Mouse (Mus musculus) cerebellum, adult 2 months (tissue): ENCODE results near the gene Rasd1. TPM values are rescaled to one million over a fixed set of nuclear protein-coding genes. Genes with fewer than 3 reads are reported as not detected.
A peak's percentile ranks its signal among the peaks of the same experiment; 100 is the strongest.
"Not testable (repeated sequence)": the region's sequence is repeated elsewhere in the genome, so short reads cannot be mapped to it uniquely, and the experiment has no call there.

Experiments used
- DNase-seq, 2 experiments: peaks; one replicate each; pipeline ENCODE4 v3.0.0; 2021
- H3K27ac ChIP-seq: fragments of 200-500 bp; 2 replicates; pipeline ENCODE4 v1.5.1; 2012; ENCODE audit warnings: low read length, control low read depth, inconsistent platforms; ENCODE audit not compliant: insufficient read depth
- H3K27me3 ChIP-seq: fragments of 200-500 bp; 2 replicates; pipeline ENCODE4 v1.6.1; 2012; ENCODE audit warnings: inconsistent platforms, mild to moderate bottlenecking, low read length, moderate library complexity; ENCODE audit not compliant: control insufficient read depth, insufficient read depth
- H3K4me1 ChIP-seq: fragments of 200-500 bp; 2 replicates; pipeline ENCODE4 v1.6.1; 2011; ENCODE audit warnings: low read length; ENCODE audit not compliant: control insufficient read depth, insufficient read depth
- H3K4me3 ChIP-seq: fragments of 200-500 bp; replicated peaks from 2 replicates; pipeline ENCODE3; 2011; ENCODE audit warnings: mild to moderate bottlenecking, low read depth, low read length, control low read depth; ENCODE audit not compliant: insufficient read depth
- CTCF ChIP-seq: fragments of 200-500 bp; IDR thresholded peaks from 2 replicates; pipeline ENCODE4 v1.5.1; 2011; ENCODE audit warnings: low read depth, mild to moderate bottlenecking, control low read depth, low read length, moderate library complexity, borderline replicate concordance; ENCODE audit not compliant: insufficient read depth
- POLR2A ChIP-seq: fragments of 200-500 bp; IDR thresholded peaks from 2 replicates; pipeline ENCODE4 v1.6.1; 2011; ENCODE audit warnings: low read length, control low read depth, borderline replicate concordance; ENCODE audit not compliant: insufficient read depth
- WGBS: fragments of 180-500 bp; shearing (Covaris S2); methylation state at CpG from one replicate; pipeline ENCODE4 v1.1.7; 2018; 5-methylcytosine and 5-hydroxymethylcytosine counted together
- polyA plus RNA-seq: library from polyadenylated mRNA; depleted of rRNA; stranded (reverse); fragments of >200 nt; gene quantifications from 2 replicates; pipeline ENCODE4 v1.2.3, GENCODE M21; 2012

The Rasd1 gene
- polyA plus RNA-seq, 1 experiment, result 5.1 TPM

GRCm38 (mm10) chr11:59959453-59959852, 5.3 kb downstream of the Rasd1 start:
- Histone ChIP-seq H3K4me1 (no peaks in the 10 kb centered on the region; the same call in 1 of the 2 replicates), H3K4me3 (no peak overlapping the region), H3K27me3 (no peaks in the 10 kb centered on the region), H3K27ac (no peak overlapping the region)
- 81% methylated on average over 4 of the region's 4 CpGs for WGBS
- TF ChIP-seq POLR2A (no peak), CTCF (no peak)
- no peak for DNase-seq

GRCm38 (mm10) chr11:59956749-59957148, 8.0 kb downstream of the Rasd1 start:
- TF ChIP-seq POLR2A (no peak), CTCF (no peak)
- no peak for DNase-seq
- H3K27me3 ChIP-seq, result no peaks in the 10 kb centered on the region
- H3K4me3 ChIP-seq, result no peak overlapping the region
- 74% methylated on average over 6 of the region's 6 CpGs for WGBS
- H3K4me1 ChIP-seq, result no peaks in the 10 kb centered on the region; the same call in 1 of the 2 replicates
- H3K27ac ChIP-seq, result no peak overlapping the region

- 88% methylated on average over 14 of the region's 14 CpGs for WGBS
- Histone ChIP-seq H3K4me3 (no peak overlapping the region), H3K4me1 (no peaks in the 10 kb centered on the region; the same call in 1 of the 2 replicates), H3K27ac (no peak overlapping the region), H3K27me3 (no peaks in the 10 kb centered on the region)
- no peak for TF ChIP-seq POLR2A
- TF ChIP-seq CTCF, result no peak
- no peak for DNase-seq
These were observed 11.9 kb downstream of the Rasd1 start for GRCm38 (mm10) chr11:59952892-59953291.

- WGBS, result 2% methylated on average over 16 of the region's 16 CpGs
- no peak for DNase-seq
- no peak for TF ChIP-seq CTCF
- TF ChIP-seq POLR2A, result no peak
- peak overlapping the region; percentile 52 for H3K27ac ChIP-seq
- H3K4me1 ChIP-seq, result no peaks in the 10 kb centered on the region; the same call in 1 of the 2 replicates
- H3K27me3 ChIP-seq, result no peaks in the 10 kb centered on the region
- peak overlapping the region; percentile 95 for H3K4me3 ChIP-seq
These were observed 16.4 kb downstream of the Rasd1 start for GRCm38 (mm10) chr11:59948401-59948767.

GRCm38 (mm10) chr11:59947752-59948400, 16.9 kb downstream of the Rasd1 start, which contains the start of gene Med9:
Gene Med9, plus strand, starts transcription at chr11:59948206.
- H3K27ac ChIP-seq, result peak within 1 kb of the TSS; percentile 52
- DNase-seq, result peak; percentile 92 to 94
- H3K4me1 ChIP-seq, result no peaks in the 10 kb centered on the region; the same call in 1 of the 2 replicates
- under 1% methylated on average over 43 of the region's 43 CpGs for WGBS
- H3K4me3 ChIP-seq, result peak within 1 kb of the TSS; percentile 95
- H3K27me3 ChIP-seq, result no peaks in the 10 kb centered on the region
- TF ChIP-seq CTCF, result no peak
- TF ChIP-seq POLR2A, result peak; percentile 43; the same call in 1 of the 2 replicates

GRCm38 (mm10) chr11:59944855-59945254, 19.9 kb downstream of the Rasd1 start:
- H3K27me3 ChIP-seq, H3K4me3 ChIP-seq, H3K4me1 ChIP-seq, DNase-seq, H3K27ac ChIP-seq: not testable (repeated sequence)
- 85% methylated on average over 10 of the region's 10 CpGs for WGBS

- no peak overlapping the region for H3K4me3 ChIP-seq
- DNase-seq, result no peak
- WGBS, result 10% methylated on average over 3 of the region's 3 CpGs
- no peak overlapping the region for H3K27ac ChIP-seq
- no peaks in the 10 kb centered on the region for H3K27me3 ChIP-seq
- no peak for TF ChIP-seq POLR2A
- no peak for TF ChIP-seq CTCF
- H3K4me1 ChIP-seq, result no peaks in the 10 kb centered on the region
These were observed 23.4 kb downstream of the Rasd1 start for GRCm38 (mm10) chr11:59941391-59941790.

- no peak for DNase-seq
- no peaks in the 10 kb centered on the region for H3K4me1 ChIP-seq
These were observed 24.1 kb downstream of the Rasd1 start for GRCm38 (mm10) chr11:59940645-59941044.

More at GRCm38 (mm10) chr11:59940645-59941044, 24.1 kb downstream of the Rasd1 start:
- H3K4me3 ChIP-seq, result no peak overlapping the region
- TF ChIP-seq POLR2A (no peak), CTCF (no peak)
- H3K27ac ChIP-seq, result no peak overlapping the region
- H3K27me3 ChIP-seq, result no peaks in the 10 kb centered on the region
- WGBS, result 62% methylated on average over 3 of the region's 3 CpGs
